Comparison of ENCODE assay signal across 32 mouse cellular contexts in the genomic region with DNA sequence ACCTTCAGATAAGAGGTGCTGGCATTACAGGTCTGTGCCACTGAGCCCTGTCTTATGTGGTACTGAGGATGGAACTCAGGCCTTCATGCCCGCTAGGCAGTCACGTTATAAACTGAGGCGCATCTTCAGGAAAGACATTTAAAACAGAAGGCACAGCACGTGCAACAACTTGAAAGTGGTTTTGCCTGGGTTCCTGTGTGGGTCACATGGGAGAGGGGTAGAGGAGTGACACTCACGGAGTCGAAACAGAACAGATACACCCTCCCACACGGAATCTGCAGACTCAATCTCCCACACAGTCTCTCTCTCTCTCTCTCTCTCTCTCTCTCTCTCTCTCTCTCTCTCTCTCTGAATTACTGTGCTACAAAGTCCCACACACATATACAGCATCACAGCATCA. TPM values are rescaled to one million over a fixed set of nuclear protein-coding genes. Genes with fewer than 3 reads are reported as not detected.
DNase-seq lines count a peak whose midpoint lies in the region; ATAC-seq and TF ChIP-seq lines count a peak whose summit lies in the region.
"Had no signal": no experiment of that assay in that cellular context is flagged by ENCODE, and none has a peak within 500 bp of the region (broad histone marks: within the 10 kb centered on the region; RNA-seq: fewer than 3 reads in every experiment).

No protein-coding gene starts in this region.

- no peak for TF ChIP-seq CTCF in layer of hippocampus, adult 2 months (conservative IDR thresholded peaks at IDR 0.05)

- 92% methylated on average over 7 of the region's 7 CpGs for WGBS in forebrain, embryonic 12.5 days

- no peak overlapping the region for H3K9ac ChIP-seq in forebrain, embryonic 12.5 days
- H3K9ac ChIP-seq: forebrain, postnatal 0 days; heart, embryonic 15.5 days; hindbrain, embryonic 13.5 days; liver, embryonic 13.5 days; midbrain, embryonic 15.5 days; neural tube, embryonic 12.5 days had no signal

- peaks cover 4% of the 10 kb centered on the region; the same call in 1 of the 2 replicates for H3K36me3 ChIP-seq in forebrain, embryonic 12.5 days (replicated peaks)
- H3K36me3 ChIP-seq: midbrain, embryonic 15.5 days; neural tube, embryonic 12.5 days had no signal

- DNase-seq in layer of hippocampus, adult 2 months (ENCODE audit: low spot score in 2 of 2) = peak in 1 of 2 experiments; percentile 48
- no peak for DNase-seq in layer of hippocampus, adult 8-10 months (ENCODE audit: low spot score in 2 of 2)
- peak; percentile 39 to 51 for DNase-seq in right cerebral cortex, adult 2 months (ENCODE audit: low spot score in 2 of 2)
- no peak for DNase-seq in right cerebral cortex, postnatal 14 days
- peak; percentile 80 for DNase-seq in brain, adult 2 months (ENCODE audit: low read depth, low spot score)
- no peak for DNase-seq in kidney, postnatal 4 days
- DNase-seq: adrenal gland, postnatal 25 days; cerebellum, adult 18-20 months; cerebellum, postnatal 14 days; forebrain, postnatal 0 days; gastrocnemius, postnatal 25 days; heart, adult 11 months; heart, postnatal 4 days; kidney, adult 11 months; kidney, postnatal 14 days; left cerebral cortex, postnatal 4 days; liver, embryonic 13.5 days; lung, adult 2 months; lung, postnatal 14 days; thymus, adult 18-20 months; thymus, postnatal 36 days had no signal

- no peak overlapping the region for H3K4me2 ChIP-seq in forebrain, embryonic 12.5 days
- H3K4me2 ChIP-seq: heart, embryonic 15.5 days; hindbrain, embryonic 13.5 days; liver, embryonic 13.5 days; midbrain, embryonic 15.5 days; neural tube, embryonic 12.5 days had no signal

- peak overlapping the region; percentile 11; the same call in 1 of the 2 replicates for H3K27ac ChIP-seq in layer of hippocampus, adult 2 months
- no peak overlapping the region for H3K27ac ChIP-seq in forebrain, embryonic 12.5 days
- H3K27ac ChIP-seq: heart, embryonic 10.5 days; heart, embryonic 15.5 days; hindbrain, embryonic 13.5 days; midbrain, embryonic 10.5 days; midbrain, embryonic 15.5 days; neural tube, embryonic 12.5 days had no signal

- H3K4me3 ChIP-seq in layer of hippocampus, adult 2 months = no peak overlapping the region
- H3K4me3 ChIP-seq in forebrain, embryonic 12.5 days (replicated peaks) = no peak overlapping the region
- H3K4me3 ChIP-seq: erythroblast, embryonic 14.5 days; heart, embryonic 10.5 days; heart, embryonic 15.5 days; hindbrain, embryonic 13.5 days; liver, embryonic 13.5 days; midbrain, embryonic 10.5 days; midbrain, embryonic 15.5 days; neural tube, embryonic 12.5 days had no signal

- peaks cover 19% of the 10 kb centered on the region for H3K4me1 ChIP-seq in forebrain, embryonic 12.5 days

- 0 out of 2 replicates have a peak, but pooled peaks cover 5% of the 10 kb centered on the region for H3K27me3 ChIP-seq in forebrain, embryonic 12.5 days
- H3K27me3 ChIP-seq: heart, embryonic 15.5 days; liver, embryonic 13.5 days; midbrain, embryonic 15.5 days; neural tube, embryonic 12.5 days; Patski had no signal

- no peaks in the 10 kb centered on the region for H3K9me3 ChIP-seq in forebrain, embryonic 12.5 days
- H3K9me3 ChIP-seq: heart, embryonic 10.5 days; heart, embryonic 15.5 days; hindbrain, embryonic 13.5 days; liver, embryonic 13.5 days; midbrain, embryonic 10.5 days; midbrain, embryonic 15.5 days; neural tube, embryonic 12.5 days had no signal

- no peak for ATAC-seq in forebrain, embryonic 12.5 days (ENCODE audit: low FRiP score)
- ATAC-seq: forebrain, postnatal 0 days; midbrain, embryonic 15.5 days; Patski had no signal

RNA-seq across cellular contexts. Expression of a gene that starts 2.5 kb away (rescaled TPM):
- 100 to 1,000 TPM; 148 to 155 TPM for total RNA-seq in layer of hippocampus, adult 2 months (2021)
- 100 to 1,000 TPM; 147 to 166 (median 151) TPM for total RNA-seq in layer of hippocampus, adult 8-10 months (2022)
- polyA plus RNA-seq in forebrain, embryonic 12.5 days (2016; fragmentation: Nextera tagmentation; extraction: Ambion mirVana) = 107 and 112 TPM in 2 replicates

RNA-seq across cellular contexts. Expression of a gene that starts 32.0 kb away (rescaled TPM):
- total RNA-seq in layer of hippocampus, adult 2 months (2021) = 10 to 100 TPM; 16.0 to 16.6 TPM
- 10 to 100 TPM in 2 of 4 experiments, 1 to 10 TPM in 2; 8.3 to 14.6 (median 11.2) TPM for total RNA-seq in layer of hippocampus, adult 8-10 months (2022)
- polyA plus RNA-seq in forebrain, embryonic 12.5 days (2016; fragmentation: Nextera tagmentation; extraction: Ambion mirVana) = 8.7 and 9.9 TPM in 2 replicates

RNA-seq across cellular contexts. Expression of a gene that starts 37.7 kb away (rescaled TPM):
- 1 to 10 TPM; 1.8 to 2.2 TPM for total RNA-seq in layer of hippocampus, adult 2 months (2021)
- total RNA-seq in layer of hippocampus, adult 8-10 months (2022) = 1 to 10 TPM; 2.0 to 2.6 (median 2.3) TPM
- polyA plus RNA-seq in forebrain, embryonic 12.5 days (2016; fragmentation: Nextera tagmentation; extraction: Ambion mirVana) = 9.1 and 11.5 TPM in 2 replicates
- total RNA-seq: MEL had no signal

RNA-seq across cellular contexts. Expression of a gene that starts 43.6 kb away (rescaled TPM):
- 1 to 10 TPM; 3.5 to 4.1 TPM for total RNA-seq in layer of hippocampus, adult 2 months (2021)
- 1 to 10 TPM; 3.2 to 4.9 (median 3.8) TPM for total RNA-seq in layer of hippocampus, adult 8-10 months (2022)
- polyA plus RNA-seq in forebrain, embryonic 12.5 days (2016; fragmentation: Nextera tagmentation; extraction: Ambion mirVana) = 0.26 and 0.27 TPM in 2 replicates
- polyA plus RNA-seq: erythroblast, embryonic 14.5 days; small intestine, adult 2 months had no signal

RNA-seq across cellular contexts. Expression of a gene that starts 47.4 kb away (rescaled TPM):
- 10 to 100 TPM; 52.3 to 55.5 TPM for total RNA-seq in layer of hippocampus, adult 2 months (2021)
- 10 to 100 TPM; 47.3 to 63.6 (median 51.9) TPM for total RNA-seq in layer of hippocampus, adult 8-10 months (2022)
- polyA plus RNA-seq in forebrain, embryonic 12.5 days (2016; fragmentation: Nextera tagmentation; extraction: Ambion mirVana) = 1.6 and 1.7 TPM in 2 replicates
- total RNA-seq: gastrocnemius, postnatal 25 days; MEL had no signal
- polyA plus RNA-seq: erythroblast, embryonic 14.5 days had no signal

Comparison
In these comparisons a context has a peak if more than half of its experiments do, and no peak if none do; other contexts are left out.
1. DNase-seq: peak in right cerebral cortex, adult 2 months (2 of 2) and brain, adult 2 months (single experiment); none in layer of hippocampus, adult 8-10 months (0 of 2), right cerebral cortex, postnatal 14 days (single experiment) and kidney, postnatal 4 days (0 of 2).